Mouse (Mus musculus) intestine, postnatal 0 days (tissue): ENCODE data around the gene Supt3. TPM values are rescaled to one million over a fixed set of nuclear protein-coding genes. Genes with fewer than 3 reads are reported as not detected.

Experiments used
- ATAC-seq: fragments of 200-750 bp; cut with Nextera tagmentation; 2 replicates; pipeline ENCODE4 v1.8.0; 2017; ENCODE audit warnings: mild to moderate bottlenecking, moderate TSS enrichment, moderate library complexity
- H3K27ac ChIP-seq: fragments of 300-500 bp; sonication (generic); 2 replicates; pipeline ENCODE4 v1.5.1; 2014; ENCODE audit warnings: mild to moderate bottlenecking, low read depth, low read length, moderate library complexity
- H3K27me3 ChIP-seq: fragments of 300-500 bp; sonication (generic); replicated peaks from 2 replicates; pipeline ENCODE4 v1.6.1; 2014; ENCODE audit warnings: low read length, mixed read lengths; ENCODE audit not compliant: control insufficient read depth, insufficient read depth
- H3K36me3 ChIP-seq: fragments of 300-500 bp; sonication (generic); 2 replicates; pipeline ENCODE4 v1.6.1; 2014; ENCODE audit warnings: mild to moderate bottlenecking, moderate library complexity; ENCODE audit not compliant: control insufficient read depth, insufficient read depth
- H3K4me1 ChIP-seq: fragments of 300-500 bp; sonication (generic); replicated peaks from 2 replicates; pipeline ENCODE4 v1.6.1; 2014; ENCODE audit warnings: antibody characterized with exemption, low read length, mixed read lengths; ENCODE audit not compliant: control insufficient read depth, insufficient read depth
- H3K4me2 ChIP-seq: fragments of 300-500 bp; sonication (generic); replicated peaks from 2 replicates; pipeline ENCODE4 v1.6.1; 2014; ENCODE audit warnings: low read depth, mild to moderate bottlenecking, moderate library complexity
- H3K4me3 ChIP-seq: fragments of 300-500 bp; sonication (generic); 2 replicates; pipeline ENCODE4 v1.5.1; 2014; ENCODE audit warnings: low read depth, low read length
- H3K9ac ChIP-seq: fragments of 300-500 bp; sonication (generic); 2 replicates; pipeline ENCODE4 v1.6.1; 2014; ENCODE audit warnings: mild to moderate bottlenecking, low read depth, low read length
- H3K9me3 ChIP-seq: fragments of 300-500 bp; sonication (generic); 2 replicates; pipeline ENCODE4 v1.6.1; 2016; ENCODE audit warnings: mixed run types; ENCODE audit not compliant: control insufficient read depth
- CTCF ChIP-seq: sonication (generic); IDR thresholded peaks from 2 replicates; pipeline ENCODE4 v1.5.1; 2016; ENCODE audit warnings: low read depth, mild to moderate bottlenecking, control low read depth, antibody characterized with exemption, moderate library complexity
- WGBS: fragments of 180-500 bp; shearing (Covaris S2); extraction: QIAGEN DNeasy Blood & Tissue Kit; methylation state at CpG from one replicate; pipeline ENCODE4 v1.1.7; 2014; 5-methylcytosine and 5-hydroxymethylcytosine counted together
- polyA plus RNA-seq: library from polyadenylated mRNA; unstranded; fragments of >200 nt; fragmentation: Nextera tagmentation; extraction: Ambion mirVana; gene quantifications from 2 replicates; pipeline ENCODE4 v1.2.1, GENCODE M21; 2015

Supt3 gene
- polyA plus RNA-seq, 1 experiment from 2014 or later, result 4.9 TPM

DNA sequence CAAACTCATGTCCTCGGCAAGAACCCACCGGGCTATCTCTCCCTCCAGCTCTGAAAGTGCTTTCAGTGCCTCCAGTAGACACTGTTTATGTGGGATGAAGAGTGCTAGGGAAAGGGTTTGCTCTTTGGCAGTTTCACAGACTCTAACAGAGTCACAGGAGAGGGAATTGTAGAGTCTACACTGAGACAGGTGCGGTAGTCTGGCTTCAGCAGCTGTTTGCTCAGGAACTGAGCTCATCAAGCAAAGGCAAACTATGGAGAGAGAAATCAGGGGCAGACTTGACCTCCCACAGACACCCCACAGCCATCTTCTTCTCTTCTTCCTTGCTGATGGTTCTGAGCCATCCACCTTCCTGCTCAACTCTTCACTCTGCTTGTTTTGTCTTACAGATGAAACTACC is 193.3 kb downstream of the Supt3 start:
- Histone ChIP-seq H3K9me3 (no peaks in the 10 kb centered on the region), H3K27me3 (no peaks in the 10 kb centered on the region), H3K36me3 (no peaks in the 10 kb centered on the region), H3K27ac (no peak overlapping the region), H3K4me1 (no peaks in the 10 kb centered on the region), H3K9ac (no peak overlapping the region), H3K4me2 (no peak overlapping the region), H3K4me3 (no peak overlapping the region)
- no peak for ATAC-seq
- WGBS, result 83% methylated on average over 3 of the region's 3 CpGs
- TF ChIP-seq CTCF, result no peak

DNA sequence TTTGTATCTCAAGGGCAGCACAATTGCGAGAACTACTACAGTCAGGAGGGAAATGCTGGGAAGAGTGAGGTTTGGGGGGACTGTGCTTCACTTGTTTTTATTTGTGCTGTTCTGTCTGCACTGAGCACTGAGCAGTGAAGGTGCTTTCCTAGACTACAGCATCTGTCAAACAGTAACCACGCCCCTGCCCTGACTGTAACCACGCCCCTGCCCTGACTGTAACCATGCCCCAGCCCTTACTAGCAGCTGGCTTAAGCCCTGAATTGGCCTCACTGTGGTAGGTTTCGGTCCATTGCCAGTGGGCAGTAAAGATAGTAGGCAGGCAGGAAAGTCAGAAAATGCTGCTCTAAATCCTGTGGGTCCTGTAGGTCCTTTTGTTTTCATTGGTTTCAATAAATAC is 196.5 kb downstream of the Supt3 start:
- no peaks in the 10 kb centered on the region for H3K36me3 ChIP-seq
- no peaks in the 10 kb centered on the region for H3K27me3 ChIP-seq
- no peaks in the 10 kb centered on the region for H3K4me1 ChIP-seq
- H3K9me3 ChIP-seq, result no peaks in the 10 kb centered on the region
- no peak for TF ChIP-seq CTCF
- H3K4me3 ChIP-seq, result no peak overlapping the region
- H3K27ac ChIP-seq, result no peak overlapping the region
- ATAC-seq, result no peak
- H3K4me2 ChIP-seq, result no peak overlapping the region
- no peak overlapping the region for H3K9ac ChIP-seq
- WGBS, result 49% methylated on average over 4 of the region's 4 CpGs

DNA sequence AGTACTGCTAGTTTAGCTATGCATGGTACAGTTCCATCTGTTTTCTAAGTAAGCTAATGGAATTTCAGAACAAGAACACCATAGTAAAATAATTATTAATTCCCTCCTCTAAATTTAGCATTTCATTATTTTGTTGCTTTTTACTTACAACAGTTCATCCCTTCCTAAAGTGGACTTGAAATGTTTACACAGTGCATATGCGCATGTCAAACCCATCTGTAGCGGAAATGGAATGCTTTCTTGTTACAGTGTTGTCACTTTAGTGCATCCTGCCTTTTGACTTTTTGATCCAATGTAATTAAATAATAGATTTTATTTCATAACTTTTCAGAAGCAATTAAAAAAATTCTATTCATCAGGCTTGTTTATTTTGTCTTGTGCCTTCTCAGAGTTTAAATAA is 200.7 kb downstream of the Supt3 start:
- TF ChIP-seq CTCF, result no peak
- WGBS, result 79% methylated on average over 2 of the region's 2 CpGs
- no peaks in the 10 kb centered on the region for H3K27me3 ChIP-seq

DNA sequence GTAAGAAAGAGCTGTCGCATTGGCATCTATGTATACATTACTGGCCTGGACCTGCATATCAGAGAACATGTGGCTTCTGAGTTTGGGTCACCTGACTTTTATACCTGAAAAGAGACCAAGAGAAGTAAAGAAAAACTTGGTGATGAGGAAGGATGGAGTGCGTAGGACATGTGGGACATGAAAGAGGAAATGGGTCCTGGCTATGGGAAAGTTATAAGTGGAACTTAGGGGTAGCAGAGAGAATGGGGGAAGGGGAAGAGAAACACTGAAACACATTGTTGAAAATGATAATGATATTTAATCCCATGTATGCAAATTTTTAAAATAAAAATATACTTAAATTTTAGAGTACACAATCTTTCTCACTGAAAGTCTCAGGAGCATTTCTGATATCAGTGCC is 211.0 kb downstream of the Supt3 start:
- H3K9me3 ChIP-seq, result no peaks in the 10 kb centered on the region
- no peaks in the 10 kb centered on the region for H3K4me1 ChIP-seq
- no peak overlapping the region for H3K27ac ChIP-seq
- H3K4me3 ChIP-seq, result no peak overlapping the region
- no peak overlapping the region for H3K9ac ChIP-seq
- no peaks in the 10 kb centered on the region for H3K36me3 ChIP-seq
- 95% methylated on average over 2 of the region's 2 CpGs for WGBS
- TF ChIP-seq CTCF, result no peak
- H3K4me2 ChIP-seq, result no peak overlapping the region
- ATAC-seq, result no peak
- H3K27me3 ChIP-seq, result no peaks in the 10 kb centered on the region

More for the DNA sequence above, 200.7 kb downstream of the Supt3 start:
- no peak for ATAC-seq
- Histone ChIP-seq H3K4me1 (no peaks in the 10 kb centered on the region), H3K27ac (no peak overlapping the region), H3K9ac (no peak overlapping the region), H3K4me2 (no peak overlapping the region), H3K36me3 (no peaks in the 10 kb centered on the region), H3K9me3 (no peaks in the 10 kb centered on the region), H3K4me3 (no peak overlapping the region)

DNA sequence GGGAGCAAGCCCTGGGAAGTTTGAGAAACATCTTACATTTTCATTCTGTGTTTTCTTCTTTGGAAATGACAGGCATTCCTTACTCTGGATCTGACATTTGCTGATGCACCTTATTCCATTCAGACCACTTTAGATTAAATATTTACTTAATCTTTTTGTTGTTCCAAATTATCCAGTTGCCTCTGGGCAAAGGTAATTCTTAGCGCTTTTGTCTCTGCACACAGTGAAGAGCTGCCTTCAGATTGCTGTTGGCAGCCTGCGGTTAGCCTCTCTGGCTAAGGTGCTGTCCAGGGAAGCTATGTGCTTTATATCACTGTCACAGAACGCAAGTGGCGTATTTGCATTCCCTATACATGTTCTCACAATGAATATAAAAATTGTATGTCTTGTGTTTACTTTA is 226.4 kb downstream of the Supt3 start:
- WGBS, result 93% methylated on average over 4 of the region's 4 CpGs

DNA sequence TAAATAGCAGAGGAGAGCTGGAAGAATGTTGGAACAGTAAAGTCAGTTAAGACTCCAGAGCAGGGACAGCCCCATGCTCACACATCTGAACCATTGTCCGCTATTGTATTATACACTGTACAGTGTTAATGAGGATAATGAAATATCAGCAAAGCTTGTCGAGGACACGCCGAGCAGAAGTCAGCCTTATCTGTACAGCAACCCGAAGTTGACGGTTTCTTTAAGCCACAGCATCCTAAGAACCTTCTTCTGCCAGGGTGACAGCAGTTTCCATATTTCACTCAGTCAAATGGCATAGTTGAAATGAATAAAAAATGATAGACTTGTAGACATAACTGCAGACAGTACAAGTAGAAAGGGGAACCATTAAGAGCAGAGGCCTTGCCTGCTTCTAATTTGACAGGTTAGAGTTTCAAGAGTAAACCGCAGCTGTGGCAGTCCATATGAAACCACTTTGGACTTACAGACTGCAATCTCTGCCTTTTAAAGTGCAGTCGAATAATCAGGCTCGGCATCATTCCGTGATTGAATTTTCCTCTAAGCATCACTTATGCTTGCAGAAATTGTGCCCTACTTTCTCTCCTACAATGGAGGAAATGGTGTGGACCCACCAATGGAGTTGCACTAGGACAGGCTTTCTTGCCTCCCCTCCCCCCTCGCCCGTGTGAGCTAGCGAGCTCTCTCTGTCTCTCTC is 227.7 kb downstream of the Supt3 start:
- H3K9ac ChIP-seq, result no peak overlapping the region
- H3K36me3 ChIP-seq, result no peaks in the 10 kb centered on the region
- no peak overlapping the region for H3K4me3 ChIP-seq
- WGBS, result 91% methylated on average over 13 of the region's 13 CpGs
- H3K9me3 ChIP-seq, result no peaks in the 10 kb centered on the region
- no peak for TF ChIP-seq CTCF
- no peak overlapping the region for H3K27ac ChIP-seq
- ATAC-seq, result no peak
- H3K4me2 ChIP-seq, result no peak overlapping the region
- no peaks in the 10 kb centered on the region for H3K27me3 ChIP-seq
- H3K4me1 ChIP-seq, result no peaks in the 10 kb centered on the region

More for the DNA sequence above, 226.4 kb downstream of the Supt3 start:
- Histone ChIP-seq H3K27ac (no peak overlapping the region), H3K9ac (no peak overlapping the region), H3K4me2 (no peak overlapping the region), H3K27me3 (no peaks in the 10 kb centered on the region), H3K4me1 (no peaks in the 10 kb centered on the region), H3K9me3 (no peaks in the 10 kb centered on the region), H3K36me3 (no peaks in the 10 kb centered on the region), H3K4me3 (no peak overlapping the region)
- ATAC-seq, result no peak
- TF ChIP-seq CTCF, result no peak
